Mouse (Mus musculus) large intestine, adult 2 months (tissue): ENCODE results near the gene Dnm2. TPM values are rescaled to one million over a fixed set of nuclear protein-coding genes. Genes with fewer than 3 reads are reported as not detected.
"Not testable (repeated sequence)": the region's sequence is repeated elsewhere in the genome, so short reads cannot be mapped to it uniquely, and the experiment has no call there.

Source experiments
- DNase-seq: peaks from one replicate; pipeline ENCODE4 v3.0.0-alpha.2; 2012; ENCODE audit warnings: low read depth, low spot score
- WGBS: fragments of 180-500 bp; shearing (Covaris S2); methylation state at CpG from one replicate; pipeline ENCODE4 v1.1.7; 2018; 5-methylcytosine and 5-hydroxymethylcytosine counted together
- polyA plus RNA-seq: library from polyadenylated mRNA; depleted of rRNA; stranded (reverse); fragments of >200 nt; gene quantifications from 2 replicates; pipeline ENCODE4 v1.2.3, GENCODE M21; 2012

Gene Dnm2
- polyA plus RNA-seq, 1 experiment, result 161 TPM

- WGBS, result 78% methylated on average over 19 of the region's 19 CpGs
- no peak for DNase-seq
Observed at GRCm38 (mm10) chr9:21496308-21497049, 71.8 kb downstream of the Dnm2 start.

GRCm38 (mm10) chr9:21497050-21497542 lies 72.4 kb downstream of the Dnm2 start:
- 90% methylated on average over 16 of the region's 16 CpGs for WGBS
- DNase-seq, result no peak

- DNase-seq, result no peak
- 76% methylated on average over 2 of the region's 2 CpGs for WGBS
Observed at GRCm38 (mm10) chr9:21497664-21498063, 73.0 kb downstream of the Dnm2 start.

- no peak for DNase-seq
- WGBS, result 93% methylated on average over 12 of the region's 12 CpGs
Observed at GRCm38 (mm10) chr9:21498284-21498902, 73.7 kb downstream of the Dnm2 start.

GRCm38 (mm10) chr9:21503352-21503751 lies 78.6 kb downstream of the Dnm2 start:
- WGBS, result 96% methylated on average over 8 of the region's 8 CpGs

GRCm38 (mm10) chr9:21505767-21506166 lies 81.1 kb downstream of the Dnm2 start:
- no peak for DNase-seq

More at GRCm38 (mm10) chr9:21503352-21503751, 78.6 kb downstream of the Dnm2 start:
- no peak for DNase-seq

- no peak for DNase-seq
- WGBS, result 85% methylated on average over 15 of the region's 15 CpGs
Observed at GRCm38 (mm10) chr9:21507753-21508430, 83.2 kb downstream of the Dnm2 start.

- DNase-seq, result no peak
- WGBS, result 61% methylated on average over 7 of the region's 7 CpGs
Observed at GRCm38 (mm10) chr9:21508871-21509404, 84.2 kb downstream of the Dnm2 start.

- under 1% methylated on average over 44 of the region's 44 CpGs for WGBS
- peak; percentile 64 for DNase-seq
Observed at GRCm38 (mm10) chr9:21509772-21510688, 85.3 kb downstream of the Dnm2 start, which contains the start of gene Tmed1. TSS of gene Tmed1 (minus strand) at chr9:21510252.

GRCm38 (mm10) chr9:21510689-21511015 lies 85.9 kb downstream of the Dnm2 start:
- 6% methylated on average over 7 of the region's 7 CpGs for whole genome bisulfite sequencing
- DNase-seq, result no peak

GRCm38 (mm10) chr9:21511052-21511451 lies 86.3 kb downstream of the Dnm2 start:
- WGBS, result 70% methylated on average over 9 of the region's 9 CpGs
- DNase-seq, result no peak

- DNase-seq, result no peak
- WGBS, result 100% methylated on average over 4 of the region's 4 CpGs
Observed at GRCm38 (mm10) chr9:21513466-21513865, 88.8 kb downstream of the Dnm2 start.

GRCm38 (mm10) chr9:21517947-21518495 lies 93.3 kb downstream of the Dnm2 start:
- 51% methylated on average over 6 of the region's 6 CpGs for WGBS
- DNase-seq, result no peak

- not testable (repeated sequence) for DNase-seq
- 80% methylated on average over 6 of the region's 6 CpGs for WGBS
Observed at GRCm38 (mm10) chr9:21518690-21519089, 94.0 kb downstream of the Dnm2 start.

- DNase-seq, result no peak
- 72% methylated on average over 7 of the region's 7 CpGs for WGBS
Observed at GRCm38 (mm10) chr9:21525142-21525936, 100.6 kb downstream of the Dnm2 start.

GRCm38 (mm10) chr9:21525937-21526633 lies 101.4 kb downstream of the Dnm2 start, which contains the start of gene AB124611:
TSS of gene AB124611 (plus strand) at chr9:21526176.
- DNase-seq, result no peak
- WGBS, result 43% methylated on average over 14 of the region's 14 CpGs

GRCm38 (mm10) chr9:21526634-21526944 lies 101.9 kb downstream of the Dnm2 start:
- DNase-seq, result no peak
- 83% methylated on average over 3 of the region's 3 CpGs for WGBS
